Mouse (Mus musculus) MEL (cell line): Measurements from ENCODE around the gene Ascl2. TPM values are rescaled to one million over a fixed set of nuclear protein-coding genes. Genes with fewer than 3 reads are reported as not detected.

ENCODE experiments used
- DNase-seq: peaks from one replicate; pipeline ENCODE4 v3.0.0; 2011; ENCODE audit warnings: low read depth, low spot score
- H3K27ac ChIP-seq: 2 replicates; pipeline ENCODE4 v1.5.1; 2012; ENCODE audit warnings: low read depth, mild to moderate bottlenecking, control low read depth, low read length, moderate library complexity; ENCODE audit not compliant: control insufficient read depth
- H3K27me3 ChIP-seq, 2 experiments: fragments of 150-350 bp in 1 of 2; sonication (generic) in 1 of 2; 2 replicates each; pipeline ENCODE4 v1.6.1; 2012; ENCODE audit warnings: low read length in 2 of 2, mild to moderate bottlenecking in 2 of 2, improper control_type of control experiment in 1 of 2, moderate library complexity in 1 of 2; ENCODE audit not compliant: insufficient read depth in 2 of 2, control insufficient read depth in 1 of 2
- H3K36me3 ChIP-seq, 2 experiments: 2 replicates each; pipeline ENCODE4 v1.6.1; 2012 to 2014; ENCODE audit warnings: low read length in 2 of 2, improper control_type of control experiment in 1 of 2, inconsistent platforms in 1 of 2, mild to moderate bottlenecking in 1 of 2; ENCODE audit not compliant: insufficient read depth in 2 of 2, control insufficient read depth in 1 of 2
- H3K4me1 ChIP-seq, 2 experiments: fragments of 150-350 bp in 1 of 2; sonication (generic) in 1 of 2; 2 replicates each; pipeline ENCODE4 v1.6.1; 2012; ENCODE audit warnings: low read length in 2 of 2, improper control_type of control experiment in 1 of 2, mild to moderate bottlenecking in 1 of 2; ENCODE audit not compliant: insufficient read depth in 2 of 2, control insufficient read depth in 1 of 2
- H3K4me3 ChIP-seq, 2 experiments: fragments of 150-350 bp in 1 of 2; sonication (generic) in 1 of 2; 2 replicates each; pipeline ENCODE4 v1.5.1; 2012; ENCODE audit warnings: low read depth in 2 of 2, low read length in 2 of 2, mild to moderate bottlenecking in 2 of 2, moderate library complexity in 2 of 2, control low read depth in 1 of 2, improper control_type of control experiment in 1 of 2; ENCODE audit not compliant: control insufficient read depth in 1 of 2, insufficient read depth in 1 of 2
- H3K79me2 ChIP-seq: 2 replicates; pipeline ENCODE4 v1.6.1; 2012; ENCODE audit warnings: mild to moderate bottlenecking, low read length, moderate library complexity; ENCODE audit not compliant: control insufficient read depth, poor library complexity, insufficient read depth
- H3K9ac ChIP-seq: 2 replicates; pipeline ENCODE4 v1.6.1; 2012; ENCODE audit warnings: low read depth, mild to moderate bottlenecking, control low read depth, low read length, moderate library complexity; ENCODE audit not compliant: control insufficient read depth, poor library complexity, severe bottlenecking
- H3K9me3 ChIP-seq: fragments of 150-350 bp; sonication (generic); replicated peaks from 2 replicates; pipeline ENCODE4 v1.6.1; 2012; ENCODE audit warnings: mild to moderate bottlenecking, low read length, improper control_type of control experiment, moderate library complexity; ENCODE audit not compliant: insufficient read depth
- BHLHE40 ChIP-seq: IDR thresholded peaks from 2 replicates; pipeline ENCODE4 v1.6.1; 2012; ENCODE audit warnings: low read depth, mild to moderate bottlenecking, inconsistent platforms, low read length, improper control_type of control experiment, borderline replicate concordance
- CHD1 ChIP-seq: IDR thresholded peaks from 2 replicates; pipeline ENCODE4 v1.6.1; 2012; ENCODE audit warnings: low read depth, mild to moderate bottlenecking, inconsistent platforms, low read length, improper control_type of control experiment
- CTCF ChIP-seq, 3 experiments: IDR thresholded peaks in 2 of 3; conservative IDR thresholded peaks in 1 of 3; 2 replicates each; pipeline ENCODE4 v1.5.1; 2011 to 2012; ENCODE audit warnings: low read length in 3 of 3, low read depth in 2 of 3, mild to moderate bottlenecking in 2 of 3, improper control_type of control experiment in 1 of 3, inconsistent platforms in 1 of 3, mixed read lengths in 1 of 3, moderate library complexity in 1 of 3; ENCODE audit not compliant: control insufficient read depth in 1 of 3, insufficient read depth in 1 of 3, poor library complexity in 1 of 3, severe bottlenecking in 1 of 3
- ELF1 ChIP-seq: IDR thresholded peaks from 2 replicates; pipeline ENCODE4 v1.6.1; 2014; ENCODE audit warnings: low read depth, mild to moderate bottlenecking, inconsistent platforms, low read length, improper control_type of control experiment, moderate library complexity
- GABPA ChIP-seq: IDR thresholded peaks from 2 replicates; pipeline ENCODE4 v1.6.1; 2012; ENCODE audit warnings: low read depth, mild to moderate bottlenecking, inconsistent platforms, low read length, improper control_type of control experiment, moderate library complexity
- GATA1 ChIP-seq: IDR thresholded peaks from 2 replicates; pipeline ENCODE4 v1.6.1; 2011; ENCODE audit warnings: low read depth, low read length, improper control_type of control experiment
- HCFC1 ChIP-seq: IDR thresholded peaks from 2 replicates; pipeline ENCODE4 v1.6.1; 2012; ENCODE audit warnings: low read depth, mild to moderate bottlenecking, inconsistent platforms, low read length, improper control_type of control experiment, moderate library complexity
- JUND ChIP-seq: IDR thresholded peaks from 2 replicates; pipeline ENCODE4 v1.6.1; 2011; ENCODE audit warnings: low read depth, mild to moderate bottlenecking, improper control_type of control experiment, low read length
- KAT2A ChIP-seq: conservative IDR thresholded peaks from 2 replicates; pipeline ENCODE4 v1.6.1; 2012; ENCODE audit warnings: low read depth, low read length, improper control_type of control experiment, inconsistent platforms
- MAZ ChIP-seq: IDR thresholded peaks from 2 replicates; pipeline ENCODE4 v1.6.1; 2012; ENCODE audit warnings: low read depth, mild to moderate bottlenecking, inconsistent platforms, low read length, improper control_type of control experiment
- MXI1 ChIP-seq: IDR thresholded peaks from 2 replicates; pipeline ENCODE4 v1.6.1; 2011; ENCODE audit warnings: mild to moderate bottlenecking, low read depth, low read length, improper control_type of control experiment
- MYC ChIP-seq: IDR thresholded peaks from 2 replicates; pipeline ENCODE4 v1.6.1; 2011; ENCODE audit warnings: low read depth, mild to moderate bottlenecking, low read length, improper control_type of control experiment, moderate library complexity
- NRF1 ChIP-seq: IDR thresholded peaks from 2 replicates; pipeline ENCODE4 v1.6.1; 2014; ENCODE audit warnings: low read depth, mild to moderate bottlenecking, inconsistent platforms, low read length, improper control_type of control experiment, moderate library complexity; ENCODE audit not compliant: poor library complexity, insufficient read depth, severe bottlenecking
- POLR2A ChIP-seq, 2 experiments: IDR thresholded peaks; 2 replicates each; pipeline ENCODE4 v1.6.1; 2011 to 2012; ENCODE audit warnings: low read length in 2 of 2, mild to moderate bottlenecking in 2 of 2, control low read depth in 1 of 2, improper control_type of control experiment in 1 of 2, low read depth in 1 of 2, moderate library complexity in 1 of 2; ENCODE audit not compliant: control insufficient read depth in 1 of 2, insufficient read depth in 1 of 2, poor library complexity in 1 of 2
- POLR2AphosphoS2 ChIP-seq: IDR thresholded peaks from 2 replicates; pipeline ENCODE4 v1.6.1; 2011; ENCODE audit warnings: low read length, improper control_type of control experiment
- RAD21 ChIP-seq: IDR thresholded peaks from 2 replicates; pipeline ENCODE4 v1.6.1; 2011; ENCODE audit warnings: mild to moderate bottlenecking, low read depth, low read length, improper control_type of control experiment
- RCOR1 ChIP-seq: IDR thresholded peaks from 2 replicates; pipeline ENCODE4 v1.6.1; 2012; ENCODE audit warnings: low read depth, mild to moderate bottlenecking, inconsistent platforms, low read length, improper control_type of control experiment
- SMC3 ChIP-seq: IDR thresholded peaks from 2 replicates; pipeline ENCODE4 v1.6.1; 2011; ENCODE audit warnings: low read depth, low read length, improper control_type of control experiment
- TAL1 ChIP-seq: IDR thresholded peaks from 2 replicates; pipeline ENCODE4 v1.6.1; 2012; ENCODE audit warnings: mild to moderate bottlenecking, inconsistent platforms, low read length, moderate library complexity, mixed read lengths
- TCF12 ChIP-seq: IDR thresholded peaks from 2 replicates; pipeline ENCODE4 v1.6.1; 2014; ENCODE audit warnings: low read depth, mild to moderate bottlenecking, inconsistent platforms, low read length, improper control_type of control experiment, moderate library complexity
- USF2 ChIP-seq, 2 experiments: IDR thresholded peaks; 2 replicates each; pipeline ENCODE4 v1.6.1; 2011 to 2012; ENCODE audit warnings: improper control_type of control experiment in 2 of 2, low read length in 2 of 2, borderline replicate concordance in 1 of 2, inconsistent platforms in 1 of 2, low read depth in 1 of 2, mild to moderate bottlenecking in 1 of 2; ENCODE audit not compliant: insufficient read depth in 1 of 2
- ZC3H11A ChIP-seq: IDR thresholded peaks from 2 replicates; pipeline ENCODE4 v1.6.1; 2012; ENCODE audit warnings: low read depth, mild to moderate bottlenecking, inconsistent platforms, low read length, improper control_type of control experiment
- ZKSCAN1 ChIP-seq: IDR thresholded peaks from 2 replicates; pipeline ENCODE4 v1.6.1; 2012; ENCODE audit warnings: low read depth, mild to moderate bottlenecking, inconsistent platforms, low read length, improper control_type of control experiment, moderate library complexity
- ZMIZ1 ChIP-seq: IDR thresholded peaks from 2 replicates; pipeline ENCODE4 v1.6.1; 2012; ENCODE audit warnings: low read depth, mild to moderate bottlenecking, inconsistent platforms, low read length, improper control_type of control experiment, moderate library complexity
- ZNF384 ChIP-seq: IDR thresholded peaks from 2 replicates; pipeline ENCODE4 v1.6.1; 2012; ENCODE audit warnings: low read depth, mild to moderate bottlenecking, inconsistent platforms, low read length, improper control_type of control experiment
- polyA plus RNA-seq, 2 experiments: library from polyadenylated mRNA; stranded (reverse) in 1 of 2; unstranded in 1 of 2; fragments of >175 nt in 1 of 2; fragments of >200 nt in 1 of 2; gene quantifications; 2 replicates each; pipeline versions ENCODE4 v1.2.1 to v1.2.4; 2012; ENCODE audit warnings: low replicate concordance in 2 of 2, low read depth in 1 of 2; ENCODE audit not compliant: insufficient read length in 2 of 2, insufficient read depth in 1 of 2, missing spikeins in 1 of 2
- total RNA-seq: library from RNA; depleted of rRNA; stranded (reverse); fragments of 300-350 nt; gene quantifications from 2 replicates; pipeline ENCODE4 v1.2.3, GENCODE M21; 2012

Ascl2 gene
- total and polyA plus RNA-seq, 3 experiments = not detected

DNA sequence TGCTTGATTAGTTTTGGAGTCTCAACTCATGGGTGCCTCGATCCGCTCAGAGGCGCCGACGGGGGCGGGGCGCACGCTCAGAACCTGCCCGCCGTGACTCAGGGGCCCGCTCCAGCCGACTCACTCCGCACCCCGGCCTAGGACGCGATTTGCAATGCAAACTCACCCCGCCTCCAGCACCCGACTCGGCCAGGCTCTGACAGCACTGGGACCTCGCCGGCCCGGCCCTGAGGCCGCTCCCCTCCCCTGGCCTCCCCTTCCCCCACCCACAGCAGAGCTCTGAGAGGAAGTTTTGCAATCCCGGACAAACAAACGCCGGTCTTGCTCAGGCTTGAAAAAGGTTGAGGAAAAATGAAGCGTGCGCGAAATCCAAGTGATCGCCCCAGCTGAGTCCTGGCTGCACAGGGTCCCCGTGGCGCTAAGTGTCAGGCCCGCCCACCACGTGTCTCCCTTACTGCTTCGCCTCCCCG is 1.6 kb downstream of the Ascl2 start:
- no peak for DNase-seq
- Histone ChIP-seq H3K9me3 (no peaks in the 10 kb centered on the region), H3K4me1 (no peaks in the 10 kb centered on the region), H3K27ac (no peak overlapping the region), H3K36me3 (no peaks in the 10 kb centered on the region), H3K79me2 (no peaks in the 10 kb centered on the region), H3K27me3 (peaks cover 1% of the 10 kb centered on the region in 2 experiments; a peak in 1 of 4 replicates), H3K4me3 (no peak overlapping the region), H3K9ac (no peak overlapping the region)
- TF ChIP-seq MXI1 = no peak
- TF ChIP-seq TCF12 = no peak
- no peak for TF ChIP-seq ZKSCAN1
- no peak for TF ChIP-seq CHD1
- no peak for TF ChIP-seq ZNF384
- no peak for TF ChIP-seq GABPA
- TF ChIP-seq ZC3H11A = no peak
- TF ChIP-seq POLR2A (IDR thresholded peaks at IDR 0.05; ENCODE audit: control insufficient read depth in 1 of 2, insufficient read depth in 1 of 2, low read depth in 1 of 2, low read length in 2 of 2, poor library complexity in 1 of 2) = no peak
- TF ChIP-seq USF2 (IDR thresholded peaks at IDR 0.05; ENCODE audit: borderline replicate concordance in 1 of 2, insufficient read depth in 1 of 2, low read depth in 1 of 2, low read length in 2 of 2) = no peak

DNA sequence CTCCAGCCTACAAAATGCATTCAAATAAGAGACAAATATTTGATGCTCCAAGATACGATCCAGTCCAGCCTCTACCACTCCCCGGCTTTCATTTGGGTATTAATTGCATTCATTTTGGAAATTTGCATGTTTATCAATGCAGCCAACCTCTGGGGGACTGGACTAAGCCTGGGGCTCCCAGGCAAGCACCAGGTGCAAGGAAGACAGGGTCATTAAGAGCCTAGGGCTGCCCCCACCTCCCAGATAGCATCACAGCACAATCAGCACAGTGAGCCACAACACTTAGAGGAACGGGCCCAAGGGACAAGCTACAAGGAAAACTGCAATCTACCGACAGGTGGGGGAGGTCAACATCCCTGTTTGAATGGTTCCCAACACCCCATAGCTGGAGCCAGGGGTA is 9.3 kb downstream of the Ascl2 start:
- Histone ChIP-seq H3K9me3 (no peaks in the 10 kb centered on the region), H3K9ac (no peak overlapping the region), H3K79me2 (no peaks in the 10 kb centered on the region)
- DNase-seq = no peak
- TF ChIP-seq HCFC1 (no peak), ZKSCAN1 (no peak), ELF1 (no peak), KAT2A (no peak), JUND (no peak), GATA1 (no peak), MYC (no peak), CTCF (IDR thresholded peaks at IDR 0.05 in 2 of 3, conservative IDR thresholded peaks at IDR 0.05 in 1 of 3; ENCODE audit: control insufficient read depth in 1 of 3, insufficient read depth in 1 of 3, low read depth in 2 of 3, low read length in 3 of 3, poor library complexity in 1 of 3, severe bottlenecking in 1 of 3) (no peak), BHLHE40 (no peak), ZMIZ1 (no peak), NRF1 (no peak), MAZ (no peak), SMC3 (no peak), TAL1 (no peak), POLR2A (IDR thresholded peaks at IDR 0.05; ENCODE audit: control insufficient read depth in 1 of 2, insufficient read depth in 1 of 2, low read depth in 1 of 2, low read length in 2 of 2, poor library complexity in 1 of 2) (no peak), RCOR1 (no peak), RAD21 (no peak), POLR2AphosphoS2 (no peak), TCF12 (no peak), GABPA (no peak)
- TF ChIP-seq, all 39 proteins: peak for 0
- no peak overlapping the region for H3K4me3 ChIP-seq
- peaks cover 0 to 3% of the 10 kb centered on the region in 2 experiments; a peak in 1 of 4 replicates for H3K27me3 ChIP-seq
- H3K27ac ChIP-seq = no peak overlapping the region
- no peaks in the 10 kb centered on the region for H3K36me3 ChIP-seq
- no peaks in the 10 kb centered on the region for H3K4me1 ChIP-seq
